Mouse (Mus musculus) adipocyte (in vitro differentiated cells): ENCODE measurements around the gene Nek9.

ENCODE experiments used
- DNase-seq: peaks from one replicate; pipeline ENCODE4 v3.0.0-alpha.2; 2016; ENCODE audit warnings: low spot score

Gene Nek9

GRCm38 (mm10) chr12:85346374-85346773 lies 7.2 kb upstream of the Nek9 start:
- DNase-seq = peak; percentile 82

GRCm38 (mm10) chr12:85345559-85345958 lies 6.4 kb upstream of the Nek9 start:
- DNase-seq = no peak

GRCm38 (mm10) chr12:85344252-85344651 lies 5.1 kb upstream of the Nek9 start:
- peak; percentile 14 for DNase-seq

- DNase-seq = peak; percentile 38
These were observed 3.1 kb upstream of the Nek9 start for GRCm38 (mm10) chr12:85342310-85342709.

- DNase-seq = peak; percentile 85
These were observed 2.0 kb upstream of the Nek9 start for GRCm38 (mm10) chr12:85341131-85341530.

DNA sequence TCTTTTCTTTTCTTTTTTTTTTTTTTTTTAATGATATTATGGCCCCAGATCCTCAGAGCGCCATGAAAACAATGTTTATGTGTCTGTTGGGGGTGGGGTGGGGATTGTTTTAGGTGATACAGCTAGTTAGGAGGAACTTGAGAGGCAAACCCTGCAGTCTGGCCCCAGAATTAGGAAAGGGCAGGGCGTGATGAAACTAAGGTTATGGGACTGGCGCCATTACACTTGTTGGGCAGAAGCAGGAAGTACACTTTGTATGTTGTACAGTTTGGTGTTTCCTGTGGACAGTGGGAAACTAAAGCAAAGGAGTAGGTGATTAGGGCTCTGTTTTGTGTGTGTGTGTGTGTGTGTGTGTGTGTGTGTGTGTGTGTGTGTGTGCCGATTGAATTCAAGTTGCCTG lies 785 bp upstream of the Nek9 start:
- peak; percentile 59 for DNase-seq

GRCm38 (mm10) chr12:85338815-85339214 lies 347 bp downstream of the Nek9 start:
- no peak for DNase-seq

GRCm38 (mm10) chr12:85337567-85338311 lies 1.4 kb downstream of the Nek9 start:
- peak; percentile 11 for DNase-seq

- DNase-seq = no peak
These were observed 9.0 kb downstream of the Nek9 start for GRCm38 (mm10) chr12:85330153-85330552.

DNA sequence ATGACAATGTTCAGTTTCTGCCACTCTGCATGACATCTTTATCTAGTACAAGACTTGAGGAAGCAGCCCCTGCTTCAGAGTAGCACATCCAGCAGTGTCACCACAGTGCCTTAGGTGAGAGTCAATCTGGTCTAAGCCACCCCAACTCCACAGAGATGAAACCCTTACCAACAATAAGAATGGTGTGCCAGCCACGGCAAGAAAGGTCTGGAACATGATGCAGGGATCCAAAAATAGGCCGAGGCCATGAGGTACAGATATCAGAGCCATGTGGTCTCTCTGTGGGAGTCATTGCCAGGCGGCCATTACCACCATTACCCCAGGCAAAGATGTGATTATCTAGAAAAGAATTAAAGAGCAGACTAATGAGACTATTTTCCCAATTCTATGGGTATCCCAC lies 30.5 kb downstream of the Nek9 start:
- DNase-seq = no peak

DNA sequence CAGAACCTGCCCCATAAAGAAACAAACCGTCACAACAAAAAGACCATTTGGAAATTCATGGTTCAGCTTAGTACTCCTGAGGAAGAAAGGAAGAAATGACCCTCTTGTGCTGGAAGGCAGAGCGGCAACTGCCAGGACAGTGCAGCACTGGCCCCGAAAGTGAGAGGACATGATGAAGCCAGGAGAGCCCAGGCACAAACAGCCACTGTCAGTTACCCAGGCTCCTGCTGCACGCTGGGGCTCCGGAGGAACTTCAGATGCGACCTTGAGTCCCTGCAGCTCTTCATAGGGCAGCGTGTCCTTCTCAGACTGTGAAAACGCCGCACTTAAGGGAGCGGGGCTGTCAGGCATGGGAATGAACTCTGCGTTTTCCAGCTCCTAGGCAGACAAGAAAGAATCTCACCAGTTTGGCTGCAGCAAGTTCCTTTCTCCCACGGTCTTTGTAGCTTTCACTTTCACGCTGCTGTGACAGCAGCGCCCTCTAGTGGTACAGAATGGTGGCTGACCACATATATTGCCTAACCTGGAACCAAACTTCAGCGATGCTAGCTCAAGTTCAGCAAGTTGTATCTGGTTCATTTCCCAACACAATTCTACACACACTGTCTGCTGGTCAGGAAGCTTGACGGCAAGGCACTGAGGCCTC lies 33.8 kb downstream of the Nek9 start:
- DNase-seq = peak; percentile 95

GRCm38 (mm10) chr12:85304725-85305124 lies 34.4 kb downstream of the Nek9 start:
- no peak for DNase-seq

DNA sequence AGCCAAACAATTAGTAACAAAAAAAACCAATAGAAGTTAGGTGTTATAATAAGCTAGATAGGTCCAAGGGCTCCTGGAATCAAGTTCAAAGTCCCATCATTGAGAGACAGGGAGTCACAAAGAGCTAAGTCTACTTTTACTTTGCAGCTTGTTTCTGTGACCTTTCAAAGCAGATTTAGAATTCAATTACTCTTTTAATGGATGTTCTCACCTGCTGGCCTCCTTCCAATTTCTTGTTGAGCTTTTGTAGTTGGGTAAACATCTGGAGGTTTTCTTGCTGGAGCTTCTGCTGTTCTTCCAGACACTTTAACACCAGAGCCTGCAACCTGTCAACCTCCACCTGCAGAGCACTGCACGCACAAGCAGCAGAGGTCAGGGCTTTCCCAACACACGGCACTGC lies 35.9 kb downstream of the Nek9 start:
- no peak for DNase-seq

GRCm38 (mm10) chr12:85298835-85299180 lies 40.4 kb downstream of the Nek9 start:
- peak; percentile 59 for DNase-seq

- DNase-seq = no peak
These were observed 40.9 kb downstream of the Nek9 start for GRCm38 (mm10) chr12:85298127-85298834.

DNA sequence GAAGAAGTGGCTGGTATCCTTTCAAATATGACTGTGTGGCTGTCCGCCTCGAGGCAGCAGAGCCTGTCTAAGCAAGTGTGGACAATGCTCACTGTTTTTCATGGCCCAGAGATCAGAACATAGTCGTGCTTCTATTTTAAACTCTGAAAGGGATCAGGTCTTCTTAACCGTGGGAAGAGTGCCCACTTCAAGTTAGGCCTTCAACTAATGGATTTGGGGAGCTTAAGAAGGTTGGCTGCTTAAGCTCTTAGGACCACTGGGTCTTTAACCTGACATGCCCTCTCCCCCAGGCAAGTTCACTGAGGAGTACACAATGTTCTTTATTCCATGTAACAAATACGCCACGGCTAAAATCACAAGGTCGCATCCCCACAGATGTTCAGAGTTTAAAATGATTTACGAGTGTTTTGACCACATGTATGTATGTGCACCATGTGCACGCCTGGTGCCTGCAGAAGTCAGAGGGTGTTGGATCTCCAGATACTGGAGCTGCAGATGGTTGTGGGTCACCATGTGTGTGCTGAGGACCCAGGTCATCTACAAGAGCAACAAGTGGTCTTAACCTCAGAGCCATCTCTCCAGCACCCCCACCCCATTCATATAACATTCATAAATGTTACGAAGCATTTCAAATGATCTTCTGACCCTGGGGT lies 41.7 kb downstream of the Nek9 start:
- DNase-seq = no peak

- DNase-seq = no peak
These were observed 42.2 kb downstream of the Nek9 start for GRCm38 (mm10) chr12:85296915-85297314.

- DNase-seq = no peak
These were observed 43.7 kb downstream of the Nek9 start for GRCm38 (mm10) chr12:85295506-85295905.

DNA sequence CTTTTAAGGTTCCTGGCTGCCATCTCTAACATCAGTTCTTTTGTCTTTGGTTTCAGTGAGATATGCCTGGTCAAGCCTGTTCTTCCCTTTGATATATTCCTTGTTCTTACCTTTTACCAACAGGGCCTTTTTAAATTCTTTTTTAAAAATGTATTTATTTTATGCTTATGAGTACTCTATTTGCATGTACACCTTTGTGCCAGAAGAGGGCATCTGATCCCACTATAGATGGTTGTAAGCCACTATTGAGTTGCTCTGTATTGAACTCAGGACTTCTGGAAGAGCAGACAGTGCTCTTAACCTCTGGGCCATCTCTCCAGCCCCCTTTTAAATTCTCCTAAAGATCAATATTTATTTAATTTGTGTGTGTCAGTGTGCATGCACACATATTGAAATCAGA lies 46.3 kb downstream of the Nek9 start:
- no peak for DNase-seq

- DNase-seq = no peak
These were observed 46.9 kb downstream of the Nek9 start for GRCm38 (mm10) chr12:85292288-85292687.

DNA sequence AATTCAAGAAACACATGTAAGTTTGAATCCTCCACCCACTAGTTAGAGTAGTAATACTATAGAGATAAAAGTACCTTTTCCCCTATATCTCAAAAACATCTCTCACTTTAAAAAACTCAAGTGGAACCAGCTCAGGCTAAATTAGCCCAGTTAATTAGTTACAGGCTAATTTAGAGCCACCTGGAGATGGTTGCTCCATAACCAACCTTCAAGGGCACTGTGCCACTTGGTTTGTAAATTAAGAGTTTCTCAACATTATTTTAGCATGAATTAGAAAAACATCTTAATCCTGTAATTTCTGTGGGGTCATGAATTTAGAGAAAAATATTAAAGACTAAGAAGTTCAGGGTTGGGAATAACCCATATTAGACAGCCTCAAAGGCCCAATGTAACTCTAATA lies 47.6 kb downstream of the Nek9 start:
- DNase-seq = no peak

GRCm38 (mm10) chr12:85290633-85291032 lies 48.5 kb downstream of the Nek9 start:
- DNase-seq = no peak
